Mouse (Mus musculus) kidney, postnatal 10 days (tissue): Measurements from ENCODE around the gene Ggact.

Source experiments
- DNase-seq: peaks from one replicate; pipeline ENCODE4 v3.0.0; 2021; ENCODE audit warnings: mixed read lengths

Ggact gene

GRCm38 (mm10) chr14:122913657-122914056 lies at the start of gene Ggact:
Gene Ggact (minus strand): TSS chr14:122913757.
- no peak for DNase-seq

- no peak for DNase-seq
Measured at GRCm38 (mm10) chr14:122957941-122958340, 44.4 kb upstream of the Ggact start.

GRCm38 (mm10) chr14:122953331-122953730 lies 39.8 kb upstream of the Ggact start:
- peak; percentile 79 for DNase-seq

GRCm38 (mm10) chr14:122952556-122952955 lies 39.0 kb upstream of the Ggact start:
- no peak for DNase-seq

GRCm38 (mm10) chr14:122951676-122952445 lies 38.3 kb upstream of the Ggact start:
- DNase-seq: no peak

- peak; percentile 23 for DNase-seq
Measured at GRCm38 (mm10) chr14:122950915-122951314, 37.4 kb upstream of the Ggact start.

- no peak for DNase-seq
Measured at GRCm38 (mm10) chr14:122943475-122943853, 29.9 kb upstream of the Ggact start.

GRCm38 (mm10) chr14:122942757-122943474 lies 29.4 kb upstream of the Ggact start:
- DNase-seq: peak; percentile 17

- DNase-seq: no peak
Measured at GRCm38 (mm10) chr14:122936460-122936859, 22.9 kb upstream of the Ggact start.

- DNase-seq: no peak
Measured at GRCm38 (mm10) chr14:122920011-122920410, 6.5 kb upstream of the Ggact start.

GRCm38 (mm10) chr14:122917676-122918075 lies 4.1 kb upstream of the Ggact start:
- no peak for DNase-seq

- peak; percentile 84 for DNase-seq
Measured at GRCm38 (mm10) chr14:122912812-122913498, 602 bp downstream of the Ggact start.

- DNase-seq: no peak
Measured at GRCm38 (mm10) chr14:122912137-122912536, 1.4 kb downstream of the Ggact start.

- DNase-seq: no peak
Measured at GRCm38 (mm10) chr14:122911265-122911664, 2.3 kb downstream of the Ggact start.

- DNase-seq: no peak
Measured at GRCm38 (mm10) chr14:122909368-122910091, 4.0 kb downstream of the Ggact start.

- DNase-seq: no peak
Measured at GRCm38 (mm10) chr14:122908075-122908474, 5.5 kb downstream of the Ggact start.

- no peak for DNase-seq
Measured at GRCm38 (mm10) chr14:122905007-122905406, 8.6 kb downstream of the Ggact start.

- DNase-seq: no peak
Measured at GRCm38 (mm10) chr14:122903923-122904351, 9.6 kb downstream of the Ggact start.

GRCm38 (mm10) chr14:122902884-122903283 lies 10.7 kb downstream of the Ggact start:
- DNase-seq: peak; percentile 90

GRCm38 (mm10) chr14:122902136-122902535 lies 11.4 kb downstream of the Ggact start:
- DNase-seq: peak; percentile 90

- DNase-seq: no peak
Measured at GRCm38 (mm10) chr14:122901715-122902114, 11.8 kb downstream of the Ggact start.

GRCm38 (mm10) chr14:122901177-122901576 lies 12.4 kb downstream of the Ggact start:
- no peak for DNase-seq

- DNase-seq: no peak
Measured at GRCm38 (mm10) chr14:122900679-122901078, 12.9 kb downstream of the Ggact start.
